Mouse (Mus musculus) frontal cortex, adult (tissue): ENCODE data around the gene Spaca4.

ENCODE experiments used
- ATAC-seq: cut with Nextera tagmentation; 2 replicates; pipeline ENCODE4 v1.9.2; 2017; ENCODE audit warnings: mild to moderate bottlenecking, moderate library complexity, mixed read lengths; ENCODE audit not compliant: low TSS enrichment

Spaca4 gene

GRCm38 (mm10) chr7:45725713-45726112, at the start of gene Spaca4:
Spaca4 (minus strand) TSS chr7:45725813.
- ATAC-seq: no peak

- no peak for ATAC-seq
Measured at GRCm38 (mm10) chr7:45775237-45775636, 49.6 kb upstream of the Spaca4 start.

GRCm38 (mm10) chr7:45771101-45771500, 45.5 kb upstream of the Spaca4 start:
- ATAC-seq: no peak

GRCm38 (mm10) chr7:45770427-45771082, 44.9 kb upstream of the Spaca4 start:
- ATAC-seq: no peak

- no peak for ATAC-seq
Measured at GRCm38 (mm10) chr7:45767500-45767899, 41.9 kb upstream of the Spaca4 start.

- no peak for ATAC-seq
Measured at GRCm38 (mm10) chr7:45766764-45767163, 41.2 kb upstream of the Spaca4 start.

GRCm38 (mm10) chr7:45765995-45766394, 40.4 kb upstream of the Spaca4 start:
- ATAC-seq: no peak

- no peak for ATAC-seq
Measured at GRCm38 (mm10) chr7:45760151-45760550, 34.5 kb upstream of the Spaca4 start.

GRCm38 (mm10) chr7:45759400-45759799, 33.8 kb upstream of the Spaca4 start:
- ATAC-seq: no peak

- ATAC-seq: no peak
Measured at GRCm38 (mm10) chr7:45755703-45756102, 30.1 kb upstream of the Spaca4 start.

GRCm38 (mm10) chr7:45750162-45750561, 24.5 kb upstream of the Spaca4 start:
- no peak for ATAC-seq

GRCm38 (mm10) chr7:45749401-45749800, 23.8 kb upstream of the Spaca4 start:
- peak; percentile 62; the same call in 1 of the 2 replicates for ATAC-seq

GRCm38 (mm10) chr7:45748110-45748509, 22.5 kb upstream of the Spaca4 start:
- ATAC-seq: no peak

- ATAC-seq: no peak
Measured at GRCm38 (mm10) chr7:45747450-45747849, 21.8 kb upstream of the Spaca4 start.

- ATAC-seq: no peak
Measured at GRCm38 (mm10) chr7:45746518-45746917, 20.9 kb upstream of the Spaca4 start.

- peak; percentile 50; the same call in 1 of the 2 replicates for ATAC-seq
Measured at GRCm38 (mm10) chr7:45744387-45744786, 18.8 kb upstream of the Spaca4 start.

- ATAC-seq: peak; percentile 66
Measured at GRCm38 (mm10) chr7:45742338-45742737, 16.7 kb upstream of the Spaca4 start.

- peak; percentile 83 for ATAC-seq
Measured at GRCm38 (mm10) chr7:45741777-45742176, 16.2 kb upstream of the Spaca4 start.

- ATAC-seq: peak; percentile 41; the same call in 1 of the 2 replicates
Measured at GRCm38 (mm10) chr7:45741308-45741707, 15.7 kb upstream of the Spaca4 start.

- ATAC-seq: no peak
Measured at GRCm38 (mm10) chr7:45739820-45740219, 14.2 kb upstream of the Spaca4 start.

GRCm38 (mm10) chr7:45739162-45739763, 13.7 kb upstream of the Spaca4 start:
- ATAC-seq: peak; percentile 58; the same call in 1 of the 2 replicates

GRCm38 (mm10) chr7:45733477-45733876, 7.9 kb upstream of the Spaca4 start:
- no peak for ATAC-seq

GRCm38 (mm10) chr7:45730727-45731431, 5.3 kb upstream of the Spaca4 start:
- ATAC-seq: no peak
